Mouse (Mus musculus): ENCODE measurements around the gene Frmpd3.

Frmpd3 gene

GRCm38 (mm10) chrX:140456751-140457491 is 114.9 kb downstream of the Frmpd3 start:
- DNase-seq: peak in 1 of 2 experiments; percentile 32

- no peak for DNase-seq
Observed at GRCm38 (mm10) chrX:140457502-140457901, 115.4 kb downstream of the Frmpd3 start.

- no peak for DNase-seq
Observed at GRCm38 (mm10) chrX:140478231-140478630, 136.2 kb downstream of the Frmpd3 start.

GRCm38 (mm10) chrX:140479171-140479570 is 137.1 kb downstream of the Frmpd3 start:
- DNase-seq: peak; percentile 34 to 47

Data from cerebellum, postnatal 14 days (tissue).